Mouse (Mus musculus) adrenal gland, postnatal 0 days (tissue): Measurements from ENCODE around the gene Olfr935. TPM values are rescaled to one million over a fixed set of nuclear protein-coding genes. Genes with fewer than 3 reads are reported as not detected.

ENCODE experiments used
- microRNA-seq: library from miRNA; unstranded; fragments of <30 nt; microRNA quantifications from one replicate; pipeline ENCODE4, GENCODE M21; 2016; ENCODE audit warnings: borderline replicate concordance; ENCODE audit not compliant: insufficient number of aligned reads
- polyA plus RNA-seq: library from polyadenylated mRNA; unstranded; fragments of >200 nt; fragmentation: Nextera tagmentation; extraction: Ambion mirVana; gene quantifications from 2 replicates; pipeline ENCODE4 v1.2.1, GENCODE M21; 2015

Gene Olfr935
- not detected in 2 replicates for polyA plus RNA-seq

DNA sequence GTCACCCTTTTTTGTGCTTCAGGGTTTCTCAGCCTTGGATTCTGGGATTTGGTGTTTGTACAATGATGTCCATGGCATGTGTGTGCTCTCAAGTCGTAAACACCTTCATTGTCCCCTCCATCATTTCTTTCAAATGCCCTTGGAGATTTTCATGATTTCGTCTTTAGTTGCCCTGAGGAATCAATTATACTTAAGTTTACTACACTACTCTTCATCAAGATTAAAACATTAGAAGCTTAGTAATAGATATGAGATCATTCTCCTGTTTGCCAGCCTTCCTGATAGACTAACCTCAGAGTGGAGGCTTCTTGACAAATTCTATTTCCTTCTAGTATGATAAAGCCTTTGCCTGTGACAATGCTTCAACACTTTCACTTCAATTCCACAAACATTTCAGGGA lies at the start of gene Olfr935:
TSS of gene Olfr935 (minus strand) at position 101 of the 400 bp plus-strand sequence.

DNA sequence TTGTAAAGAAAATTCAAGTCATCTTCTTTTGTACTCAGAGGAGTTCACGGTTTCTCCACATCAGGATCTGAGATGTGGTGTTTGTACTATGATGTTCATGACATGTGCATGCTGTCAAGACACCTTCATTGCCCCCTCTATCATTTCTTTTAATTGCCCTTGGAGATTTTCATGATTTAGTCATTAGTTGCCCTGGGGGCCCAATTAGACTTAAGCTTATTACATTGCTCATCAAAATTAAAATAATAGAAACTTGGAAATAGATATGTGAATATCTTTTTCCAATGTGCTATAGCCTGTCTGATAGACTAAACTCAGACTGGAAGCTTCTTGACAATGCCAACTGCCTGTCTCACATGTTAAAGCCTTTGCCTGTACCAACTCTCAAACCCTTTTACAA lies 23.8 kb upstream of the Olfr935 start, which contains the start of gene Olfr146:
TSS of gene Olfr146 (minus strand) at position 101 of the 400 bp plus-strand sequence.

DNA sequence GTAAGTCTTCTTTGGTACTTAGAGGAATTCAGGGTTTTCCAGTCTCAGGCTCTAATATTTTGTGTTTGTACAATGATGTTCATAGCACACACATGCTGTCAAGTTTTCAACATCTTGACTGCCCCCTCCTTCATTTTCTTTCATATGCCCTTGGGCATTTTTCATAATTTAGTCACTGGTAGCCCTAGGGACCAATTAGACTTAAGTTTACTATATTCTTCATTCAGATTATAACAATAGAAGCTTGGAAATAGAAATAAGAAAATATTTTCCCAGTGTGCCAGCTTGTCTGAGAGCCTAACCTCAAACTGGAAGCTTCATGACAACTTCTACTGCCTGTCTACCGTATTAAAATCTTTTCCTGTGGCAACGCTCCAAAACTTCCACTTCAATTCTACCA lies 11.3 kb downstream of the Olfr935 start, which contains the start of gene Olfr934:
TSS of gene Olfr934 (minus strand) at position 101 of the 400 bp plus-strand sequence.

DNA sequence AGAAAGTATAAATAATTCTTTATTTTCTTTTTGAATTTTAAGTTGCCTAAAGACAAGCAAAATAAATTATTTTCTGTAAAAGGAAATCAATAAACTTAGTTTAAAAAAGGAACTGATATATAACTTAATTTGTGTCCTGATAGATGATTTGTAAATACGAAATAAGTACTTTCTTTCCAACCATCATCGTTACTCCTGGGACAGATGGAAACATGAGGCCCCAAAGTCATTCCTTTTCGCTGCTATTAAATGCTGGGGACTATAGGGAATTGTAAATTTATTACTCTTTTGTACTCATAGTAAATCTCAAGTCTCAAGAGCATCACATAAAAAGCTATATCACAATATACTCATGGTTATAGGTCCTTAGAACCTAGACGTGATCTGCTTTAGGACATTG lies 27.5 kb downstream of the Olfr935 start, which contains the start of gene Olfr933:
TSS of gene Olfr933 (plus strand) at position 301 of the 400 bp plus-strand sequence.

Small RNAs within 50 kb of the gene (microRNA-seq; reads per million reads assigned to microRNA genes)
- gene Gm25529, result not detected

Other genes starting within 250 kb of the Olfr935 start
- gene Olfr920, start 247.4 kb downstream of the Olfr935 start, polyA plus RNA-seq, result 0.13 and 0.35 TPM in 2 replicates
- gene Olfr921, start 226.6 kb downstream of the Olfr935 start, polyA plus RNA-seq, result not detected in 2 replicates
- gene Olfr922, start 185.1 kb downstream of the Olfr935 start, polyA plus RNA-seq, result not detected in 2 replicates
- gene Olfr923, start 173.1 kb downstream of the Olfr935 start, polyA plus RNA-seq, result not detected in 2 replicates
- not detected in 2 replicates for gene Olfr924, start 155.2 kb downstream of the Olfr935 start, polyA plus RNA-seq
- not detected in 2 replicates for gene Olfr26, start 144.6 kb downstream of the Olfr935 start, polyA plus RNA-seq
- not detected in 2 replicates for gene Olfr926, start 122.6 kb downstream of the Olfr935 start, polyA plus RNA-seq
- gene Olfr930, start 69.9 kb downstream of the Olfr935 start, polyA plus RNA-seq, result not detected in 2 replicates
- gene Olfr933, start 27.4 kb downstream of the Olfr935 start, polyA plus RNA-seq, result not detected in 2 replicates
- gene Olfr934, start 11.4 kb downstream of the Olfr935 start, polyA plus RNA-seq, result not detected in 2 replicates
- gene Olfr146, start 23.7 kb upstream of the Olfr935 start, polyA plus RNA-seq, result not detected in 2 replicates
- gene Olfr937, start 65.3 kb upstream of the Olfr935 start, polyA plus RNA-seq, result not detected in 2 replicates
- gene Olfr938, start 79.2 kb upstream of the Olfr935 start, polyA plus RNA-seq, result not detected in 2 replicates
- not detected in 2 replicates for gene Olfr27, start 128.4 kb upstream of the Olfr935 start, polyA plus RNA-seq
- gene Olfr943, start 166.6 kb upstream of the Olfr935 start, polyA plus RNA-seq, result not detected in 2 replicates
- not detected in 2 replicates for gene Olfr944, start 202.2 kb upstream of the Olfr935 start, polyA plus RNA-seq